Mouse (Mus musculus): ENCODE measurements around the gene Xpnpep1.

- no peak for TF ChIP-seq CTCF (IDR thresholded peaks at IDR 0.05; ENCODE audit: insufficient read depth, low read length)
- TF ChIP-seq POLR2A (IDR thresholded peaks at IDR 0.05; ENCODE audit: borderline replicate concordance, extremely low read depth, low read depth, low read length), result no peak
These were observed 31.1 kb downstream of the Xpnpep1 start for GRCm38 (mm10) chr19:53008921-53009320.
